Mouse (Mus musculus) myocyte (in vitro differentiated cells): ENCODE data around the gene Tcfl5. TPM values are rescaled to one million over a fixed set of nuclear protein-coding genes. Genes with fewer than 3 reads are reported as not detected.
A peak's percentile ranks its signal among the peaks of the same experiment; 100 is the strongest.

Experiments
- H3K27me3 ChIP-seq: one replicate; pipeline ENCODE4 v1.6.1; 2011; ENCODE audit not compliant: control insufficient read depth, insufficient read depth, insufficient read length
- H3K36me3 ChIP-seq: one replicate; pipeline ENCODE4 v1.6.1; 2011; ENCODE audit not compliant: control insufficient read depth, insufficient read depth
- H3K4me2 ChIP-seq: one replicate; pipeline ENCODE4 v1.6.1; 2011; ENCODE audit warnings: low read depth, control low read depth
- H3K4me3 ChIP-seq: one replicate; pipeline ENCODE4 v1.5.1; 2011; ENCODE audit warnings: mild to moderate bottlenecking, control low read depth, moderate library complexity
- H3K79me2 ChIP-seq: one replicate; pipeline ENCODE4 v1.6.1; 2011; ENCODE audit not compliant: control insufficient read depth, insufficient read depth
- H3ac ChIP-seq: one replicate; pipeline ENCODE4 v1.6.1; 2011; ENCODE audit not compliant: control insufficient read depth, insufficient read length
- CEBPB ChIP-seq: IDR thresholded peaks from 2 replicates; pipeline ENCODE4 v1.6.1; 2011; ENCODE audit warnings: mild to moderate bottlenecking, moderate library complexity; ENCODE audit not compliant: poor library complexity, insufficient read depth, severe bottlenecking
- E2F4 ChIP-seq: IDR thresholded peaks from one replicate; pipeline ENCODE4 v1.6.1; 2011; ENCODE audit warnings: mild to moderate bottlenecking, control low read depth, moderate library complexity; ENCODE audit not compliant: insufficient read depth
- MAX ChIP-seq: IDR thresholded peaks from one replicate; pipeline ENCODE4 v1.6.1; 2011; ENCODE audit warnings: low read depth, mild to moderate bottlenecking, control low read depth
- MYOD1 ChIP-seq, 3 experiments: IDR thresholded peaks; one replicate each; pipeline ENCODE4 v1.6.1; 2011; ENCODE audit warnings: control low read depth in 2 of 3, low read depth in 2 of 3, mild to moderate bottlenecking in 2 of 3, moderate library complexity in 1 of 3; ENCODE audit not compliant: insufficient read length in 2 of 3, control insufficient read depth in 1 of 3
- MYOG ChIP-seq, 3 experiments: IDR thresholded peaks; one replicate each; pipeline ENCODE4 v1.6.1; 2011; ENCODE audit warnings: control low read depth in 2 of 3, low read depth in 2 of 3, mild to moderate bottlenecking in 2 of 3; ENCODE audit not compliant: insufficient read length in 2 of 3, control insufficient read depth in 1 of 3, insufficient read depth in 1 of 3
- POLR2A ChIP-seq: IDR thresholded peaks from one replicate; pipeline ENCODE4 v1.6.1; 2011; ENCODE audit warnings: low read depth, mild to moderate bottlenecking, control low read depth, moderate library complexity; ENCODE audit not compliant: insufficient read length
- POLR2AphosphoS2 ChIP-seq: IDR thresholded peaks from one replicate; pipeline ENCODE4 v1.6.1; 2011; ENCODE audit warnings: low read depth, control low read depth; ENCODE audit not compliant: insufficient read length
- REST ChIP-seq: IDR thresholded peaks from one replicate; pipeline ENCODE4 v1.6.1; 2011; ENCODE audit warnings: mild to moderate bottlenecking, control low read depth, moderate library complexity; ENCODE audit not compliant: insufficient read depth, insufficient read length
- SRF ChIP-seq: IDR thresholded peaks from one replicate; pipeline ENCODE4 v1.6.1; 2011; ENCODE audit warnings: low read depth; ENCODE audit not compliant: control insufficient read depth, insufficient read length
- TCF12 ChIP-seq: IDR thresholded peaks from one replicate; pipeline ENCODE4 v1.6.1; 2011; ENCODE audit warnings: mild to moderate bottlenecking, control low read depth; ENCODE audit not compliant: poor library complexity, insufficient read depth, severe bottlenecking
- TCF3 ChIP-seq: IDR thresholded peaks from one replicate; pipeline ENCODE4 v1.6.1; 2011; ENCODE audit warnings: low read depth, control low read depth; ENCODE audit not compliant: insufficient read length
- USF1 ChIP-seq: IDR thresholded peaks from one replicate; pipeline ENCODE4 v1.6.1; 2011; ENCODE audit warnings: low read depth, mild to moderate bottlenecking, control low read depth, moderate library complexity
- polyA plus RNA-seq: library from polyadenylated mRNA; unstranded; fragments of >200 nt; fragmentation: generic; extraction: Trizol; gene quantifications from one replicate; pipeline ENCODE4 v1.2.1, GENCODE M21; 2012; ENCODE audit warnings: missing spikeins

Gene Tcfl5
- polyA plus RNA-seq, 1 experiment: not detected

DNA sequence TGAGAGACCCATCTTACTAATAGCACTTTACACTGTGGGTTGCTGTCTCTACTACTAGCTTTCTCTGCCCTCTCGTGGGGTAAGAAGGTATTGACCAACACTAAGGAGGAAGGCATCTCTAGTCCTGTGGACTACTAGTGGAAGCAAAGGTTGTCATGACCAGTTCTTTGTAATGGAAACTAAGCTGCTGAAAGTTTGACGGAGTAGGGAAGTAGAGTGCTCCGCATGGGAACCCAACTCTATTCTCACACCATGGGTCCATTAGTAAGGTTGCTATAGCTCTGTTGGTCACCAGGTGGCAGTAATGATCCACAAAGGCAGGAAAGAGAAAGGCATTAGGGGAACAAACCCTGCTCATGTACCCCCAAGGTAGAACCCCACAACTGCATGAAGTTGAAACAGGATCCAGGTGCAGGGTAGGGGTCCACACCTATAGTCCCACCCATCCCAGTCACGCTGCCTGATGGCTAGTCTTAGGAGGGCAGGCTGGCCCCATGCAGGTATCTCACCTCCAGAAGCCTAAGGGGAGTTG lies 36.2 kb upstream of the Tcfl5 start:
- no peak overlapping the region for H3K4me3 ChIP-seq
- no peak overlapping the region for H3ac ChIP-seq
- peaks cover 27% of the 10 kb centered on the region for H3K36me3 ChIP-seq
- H3K79me2 ChIP-seq: no peaks in the 10 kb centered on the region
- no peak overlapping the region for H3K4me2 ChIP-seq
- H3K27me3 ChIP-seq: no peaks in the 10 kb centered on the region
- TF ChIP-seq MYOG (IDR thresholded peaks at IDR 0.05; ENCODE audit: control insufficient read depth in 1 of 3, insufficient read depth in 1 of 3, insufficient read length in 2 of 3, low read depth in 2 of 3) (no peak), SRF (no peak), POLR2A (peak; percentile 34), POLR2AphosphoS2 (peak; percentile 96), CEBPB (no peak), REST (no peak), TCF12 (no peak), E2F4 (no peak), TCF3 (no peak)

GRCm38 (mm10) chr2:180676706-180677105 lies 34.2 kb upstream of the Tcfl5 start:
- H3K4me3 ChIP-seq: no peak overlapping the region
- peaks cover 15% of the 10 kb centered on the region for H3K36me3 ChIP-seq
- TF ChIP-seq POLR2A: no peak
- no peak for TF ChIP-seq CEBPB
- TF ChIP-seq SRF: no peak
- no peak for TF ChIP-seq TCF12
- TF ChIP-seq MYOG (IDR thresholded peaks at IDR 0.05; ENCODE audit: control insufficient read depth in 1 of 3, insufficient read depth in 1 of 3, insufficient read length in 2 of 3, low read depth in 2 of 3): no peak
- no peak for TF ChIP-seq MYOD1 (IDR thresholded peaks at IDR 0.05; ENCODE audit: control insufficient read depth in 1 of 3, insufficient read length in 2 of 3, low read depth in 2 of 3)
- TF ChIP-seq E2F4: no peak
- TF ChIP-seq USF1: no peak
- TF ChIP-seq REST: no peak
- no peak for TF ChIP-seq POLR2AphosphoS2
- TF ChIP-seq TCF3: no peak
- TF ChIP-seq MAX: no peak

GRCm38 (mm10) chr2:180662008-180662407 lies 19.5 kb upstream of the Tcfl5 start:
- H3K79me2 ChIP-seq: no peaks in the 10 kb centered on the region
- no peaks in the 10 kb centered on the region for H3K27me3 ChIP-seq
- TF ChIP-seq POLR2A (no peak), REST (no peak), TCF3 (no peak), MYOG (IDR thresholded peaks at IDR 0.05; ENCODE audit: control insufficient read depth in 1 of 3, insufficient read depth in 1 of 3, insufficient read length in 2 of 3, low read depth in 2 of 3) (no peak), CEBPB (no peak), USF1 (no peak), POLR2AphosphoS2 (no peak), E2F4 (no peak), TCF12 (no peak), MAX (no peak), MYOD1 (IDR thresholded peaks at IDR 0.05; ENCODE audit: control insufficient read depth in 1 of 3, insufficient read length in 2 of 3, low read depth in 2 of 3) (no peak), SRF (no peak)
- peaks cover 11% of the 10 kb centered on the region for H3K36me3 ChIP-seq
- no peak overlapping the region for H3K4me3 ChIP-seq
- H3ac ChIP-seq: no peak overlapping the region
- H3K4me2 ChIP-seq: no peak overlapping the region

More at GRCm38 (mm10) chr2:180676706-180677105, 34.2 kb upstream of the Tcfl5 start:
- H3K79me2 ChIP-seq: no peaks in the 10 kb centered on the region
- no peaks in the 10 kb centered on the region for H3K27me3 ChIP-seq
- H3K4me2 ChIP-seq: no peak overlapping the region
- no peak overlapping the region for H3ac ChIP-seq

DNA sequence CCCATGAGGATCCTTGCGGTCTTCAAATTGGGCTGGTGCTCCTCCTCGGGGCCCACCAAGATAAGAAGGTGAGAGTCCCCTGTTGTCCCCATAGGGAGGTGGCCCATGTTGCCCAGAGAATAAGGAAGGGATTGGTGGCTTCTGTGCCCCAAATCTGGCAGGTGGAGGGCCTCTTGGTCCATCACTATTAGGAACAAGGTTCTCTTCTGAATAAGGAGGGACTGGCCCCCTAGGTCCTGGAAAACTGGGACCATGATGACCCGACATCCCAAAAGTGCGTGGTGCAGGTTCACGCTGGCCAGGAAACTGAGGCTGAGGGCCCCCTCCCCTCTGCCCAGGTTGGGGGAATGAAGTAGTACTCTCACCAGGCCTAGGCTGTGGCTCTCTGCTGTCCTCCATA lies 18.0 kb upstream of the Tcfl5 start:
- Histone ChIP-seq H3K27me3 (no peaks in the 10 kb centered on the region), H3ac (no peak overlapping the region), H3K4me2 (no peak overlapping the region), H3K36me3 (peaks cover 7% of the 10 kb centered on the region), H3K4me3 (no peak overlapping the region), H3K79me2 (no peaks in the 10 kb centered on the region)
- no peak for TF ChIP-seq MAX
- no peak for TF ChIP-seq TCF3
- no peak for TF ChIP-seq POLR2A
- TF ChIP-seq REST: no peak
- TF ChIP-seq CEBPB: no peak
- no peak for TF ChIP-seq MYOG (IDR thresholded peaks at IDR 0.05; ENCODE audit: control insufficient read depth in 1 of 3, insufficient read depth in 1 of 3, insufficient read length in 2 of 3, low read depth in 2 of 3)
